8 mouse cellular contexts compared by ENCODE assay signal in genomic region chr10:77260166-77260875, GRCm38 (mm10). TPM values are rescaled to one million over a fixed set of nuclear protein-coding genes. Genes with fewer than 3 reads are reported as not detected.
DNase-seq lines count a peak whose midpoint lies in the region; ATAC-seq and TF ChIP-seq lines count a peak whose summit lies in the region.

No protein-coding gene starts in this region.

- WGBS in forebrain, postnatal 0 days, result 89% methylated on average over 17 of the region's 17 CpGs
- WGBS in liver, embryonic 15.5 days (ENCODE audit: insufficient replicate concordance), result 77% methylated on average over 17 of the region's 17 CpGs

- in situ Hi-C loops in CH12.LX (cut with MboI; ENCODE audit: low pct_ligation_motif_present, low pct_unique_long_range_greater_than_20kb, low sequenced_read_pairs), result no loop called here

- H3K9me3 ChIP-seq in CH12.LX (replicated peaks; ENCODE audit: low read length), result no peaks in the 10 kb centered on the region
- no peaks in the 10 kb centered on the region for H3K9me3 ChIP-seq in forebrain, postnatal 0 days (ENCODE audit: low read length)
- no peaks in the 10 kb centered on the region for H3K9me3 ChIP-seq in liver, embryonic 15.5 days (replicated peaks)

- no peak for DNase-seq in gastrocnemius, adult 2 months
- DNase-seq in gastrocnemius, adult 8-10 months (ENCODE audit: low spot score in 2 of 2), result no peak
- no peak for DNase-seq in CH12.LX (ENCODE audit: extremely low read depth)
- DNase-seq in forebrain, postnatal 0 days, result no peak
- DNase-seq in testis, postnatal 14 days (ENCODE audit: low spot score), result no peak
- DNase-seq in thymus, postnatal 25 days, result no peak

- intact Hi-C loops in gastrocnemius, adult 2 months (cut with DNase I), result no loop called here

- H3K9ac ChIP-seq in CH12.LX (ENCODE audit: insufficient read depth, low read depth), result peak overlapping the region; percentile 89; the same call in 1 of the 2 replicates
- H3K9ac ChIP-seq in forebrain, postnatal 0 days, result no peak overlapping the region
- H3K9ac ChIP-seq in liver, embryonic 15.5 days, result peak overlapping the region; percentile 91; the same call in 1 of the 2 replicates

- dilution Hi-C loops in CH12.LX (cut with MboI; ENCODE audit: extremely low pct_ligation_motif_present, extremely low pct_unique_long_range_greater_than_20kb, low sequenced_read_pairs), result no loop called here

- H3K79me2 ChIP-seq in CH12.LX (replicated peaks; ENCODE audit: control insufficient read depth, extremely low read depth, insufficient read depth, poor library complexity, severe bottlenecking), result peaks cover 2% of the 10 kb centered on the region; the same call in 1 of the 2 replicates

- peaks cover 36 to 49% of the 10 kb centered on the region in 2 experiments for H3K36me3 ChIP-seq in CH12.LX (replicated peaks in 1 of 2; ENCODE audit: control insufficient read depth in 1 of 2, insufficient read depth in 1 of 2, low read length in 1 of 2)
- H3K36me3 ChIP-seq in forebrain, postnatal 0 days (ENCODE audit: insufficient read depth), result peaks cover 22% of the 10 kb centered on the region
- peaks cover 49% of the 10 kb centered on the region for H3K36me3 ChIP-seq in liver, embryonic 15.5 days (replicated peaks)

- H3K4me2 ChIP-seq in CH12.LX (ENCODE audit: insufficient read depth, low read depth, poor library complexity, severe bottlenecking), result 0 out of 2 replicates have a peak overlapping the region, but pooled peaks have one; percentile 17
- H3K4me2 ChIP-seq in forebrain, postnatal 0 days (ENCODE audit: low read depth), result peak overlapping the region; percentile 96
- peak overlapping the region; percentile 91 for H3K4me2 ChIP-seq in liver, embryonic 15.5 days

- peaks cover 0 to 15% of the 10 kb centered on the region in 2 experiments; a peak in 2 of 4 replicates for H3K4me1 ChIP-seq in CH12.LX (ENCODE audit: control insufficient read depth in 1 of 2, insufficient read depth in 2 of 2)
- H3K4me1 ChIP-seq in forebrain, postnatal 0 days (ENCODE audit: insufficient read depth), result peaks cover 14% of the 10 kb centered on the region; the same call in 1 of the 2 replicates
- H3K4me1 ChIP-seq in liver, embryonic 15.5 days (replicated peaks), result peaks cover 23% of the 10 kb centered on the region

- TF ChIP-seq EP300 in CH12.LX (IDR thresholded peaks at IDR 0.05; ENCODE audit: low read length), result no peak

- no peak for TF ChIP-seq RAD21 in CH12.LX (IDR thresholded peaks at IDR 0.05; ENCODE audit: low read depth, low read length)

- TF ChIP-seq CTCF in gastrocnemius, adult 2 months (IDR thresholded peaks at IDR 0.05), result no peak
- TF ChIP-seq CTCF in CH12.LX (conservative IDR thresholded peaks at IDR 0.05 in 1 of 2, IDR thresholded peaks at IDR 0.05 in 1 of 2; ENCODE audit: low read depth in 2 of 2, low read length in 2 of 2), result no peak
- no peak for TF ChIP-seq CTCF in forebrain, postnatal 0 days (IDR thresholded peaks at IDR 0.05; ENCODE audit: low read depth)

- no peak for ATAC-seq in forebrain, postnatal 0 days
- no peak for ATAC-seq in liver, embryonic 15.5 days (ENCODE audit: insufficient read depth)
- ATAC-seq in monocyte, adult 5-6 weeks (replicated peaks; ENCODE audit: insufficient number of reproducible peaks, low FRiP score, low TSS enrichment, poor library complexity, severe bottlenecking), result no peak

- peak overlapping the region; percentile 88 for H3K4me3 ChIP-seq in gastrocnemius, adult 2 months
- peak overlapping the region in 2 of 3 experiments; percentile 68 to 93 for H3K4me3 ChIP-seq in CH12.LX (replicated peaks in 1 of 3; ENCODE audit: low read depth in 2 of 3, low read length in 2 of 3, poor library complexity in 1 of 3)
- H3K4me3 ChIP-seq in forebrain, postnatal 0 days (ENCODE audit: low read depth, low read length), result peak overlapping the region; percentile 97
- peak overlapping the region; percentile 98 for H3K4me3 ChIP-seq in liver, embryonic 15.5 days (replicated peaks)

- no peak for TF ChIP-seq POLR2A in CH12.LX (IDR thresholded peaks at IDR 0.05; ENCODE audit: low read depth, low read length)

- H3K27me3 ChIP-seq in CH12.LX (replicated peaks), result peaks cover 25% of the 10 kb centered on the region
- H3K27me3 ChIP-seq in forebrain, postnatal 0 days (ENCODE audit: insufficient read depth, low read length), result no peaks in the 10 kb centered on the region
- H3K27me3 ChIP-seq in liver, embryonic 15.5 days, result peaks cover 4% of the 10 kb centered on the region; the same call in 1 of the 2 replicates

- 0 out of 2 replicates have a peak overlapping the region, but pooled peaks have one; percentile 95 for H3K27ac ChIP-seq in gastrocnemius, adult 2 months
- no peak overlapping the region for H3K27ac ChIP-seq in CH12.LX (ENCODE audit: insufficient read depth, low read depth)
- H3K27ac ChIP-seq in forebrain, postnatal 0 days (ENCODE audit: low read depth, low read length), result no peak overlapping the region
- H3K27ac ChIP-seq in liver, embryonic 15.5 days (replicated peaks), result no peak overlapping the region

TF ChIP-seq in CH12.LX, 34 proteins besides CTCF, POLR2A, EP300 and RAD21:
- TF ChIP-seq ZC3H11A (IDR thresholded peaks at IDR 0.05; ENCODE audit: low read depth, low read length), result no peak
- no peak for TF ChIP-seq TCF12 (IDR thresholded peaks at IDR 0.05; ENCODE audit: low read depth, low read length)
- no peak for TF ChIP-seq UBTF (IDR thresholded peaks at IDR 0.05; ENCODE audit: low read depth, low read length)
- TF ChIP-seq KAT2A (IDR thresholded peaks at IDR 0.05; ENCODE audit: insufficient replicate concordance, low read length), result no peak
- no peak for TF ChIP-seq MEF2A (IDR thresholded peaks at IDR 0.05; ENCODE audit: borderline replicate concordance, low read depth, low read length)
- TF ChIP-seq CHD1 (IDR thresholded peaks at IDR 0.05; ENCODE audit: low read depth, low read length), result no peak
- TF ChIP-seq MAZ (IDR thresholded peaks at IDR 0.05; ENCODE audit: low read depth, low read length), result no peak
- TF ChIP-seq CHD2 (IDR thresholded peaks at IDR 0.05; ENCODE audit: low read length), result no peak
- no peak for TF ChIP-seq RCOR1 (conservative IDR thresholded peaks at IDR 0.05; ENCODE audit: low read depth, low read length)
- TF ChIP-seq JUN (IDR thresholded peaks at IDR 0.05; ENCODE audit: insufficient read depth, low read depth, low read length), result no peak
- no peak for TF ChIP-seq MAFK (IDR thresholded peaks at IDR 0.05; ENCODE audit: insufficient replicate concordance, low read length)
- no peak for TF ChIP-seq ZNF384 (IDR thresholded peaks at IDR 0.05; ENCODE audit: low read depth, low read length)
- TF ChIP-seq USF2 (conservative IDR thresholded peaks at IDR 0.05; ENCODE audit: low read depth, low read length), result no peak
- TF ChIP-seq GABPA (IDR thresholded peaks at IDR 0.05; ENCODE audit: insufficient replicate concordance, low read depth, low read length), result no peak

RNA-seq across cellular contexts. Expression of gene Pofut2, which starts 1.3 kb away (rescaled TPM):
- 10 to 100 TPM; 21.9 to 25.2 TPM for total RNA-seq in gastrocnemius, adult 2 months (2021)
- total RNA-seq in gastrocnemius, adult 8-10 months (2022), result 10 to 100 TPM; 22.7 to 29.5 (median 23.8) TPM
- total RNA-seq in CH12.LX (2012; rRNA removed), result 23.4 and 23.7 TPM in 2 replicates
- total RNA-seq in CH12.LX (2014; rRNA removed), result 11.9 and 13.6 TPM in 2 replicates
- polyA plus RNA-seq in CH12.LX (2012; ENCODE audit: insufficient read length, low read depth), result 16.5 and 22.0 TPM in 2 replicates
- 36.5 and 39.0 TPM in 2 replicates for total RNA-seq in forebrain, postnatal 0 days (2014; rRNA removed)
- polyA plus RNA-seq in forebrain, postnatal 0 days (2015; fragmentation: Nextera tagmentation; extraction: Ambion mirVana), result 34.3 and 38.3 TPM in 2 replicates
- 23.8 and 27.2 TPM in 2 replicates for polyA plus RNA-seq in liver, embryonic 15.5 days (2015; fragmentation: Nextera tagmentation; extraction: Ambion mirVana)
- 16.3 to 29.2 TPM (median 21.8 TPM) in 3 replicates for total RNA-seq in monocyte, adult 5-6 weeks (2017)

Comparison
In these comparisons a context has a peak if more than half of its experiments do, and no peak if none do; other contexts are left out.
1. H3K4me2 ChIP-seq: peak in every context shown above with its lines; median percentile 96 in forebrain, postnatal 0 days; 91 in liver, embryonic 15.5 days; 17 in CH12.LX.